Mouse (Mus musculus): ENCODE measurements at regions not wholly inside any gene's neighbourhood (a gene's known extent, or its start where the extent isn't known, plus 50 kb on each side); places are given as distances from the start of the nearest gene placed in this dataset.

DNA sequence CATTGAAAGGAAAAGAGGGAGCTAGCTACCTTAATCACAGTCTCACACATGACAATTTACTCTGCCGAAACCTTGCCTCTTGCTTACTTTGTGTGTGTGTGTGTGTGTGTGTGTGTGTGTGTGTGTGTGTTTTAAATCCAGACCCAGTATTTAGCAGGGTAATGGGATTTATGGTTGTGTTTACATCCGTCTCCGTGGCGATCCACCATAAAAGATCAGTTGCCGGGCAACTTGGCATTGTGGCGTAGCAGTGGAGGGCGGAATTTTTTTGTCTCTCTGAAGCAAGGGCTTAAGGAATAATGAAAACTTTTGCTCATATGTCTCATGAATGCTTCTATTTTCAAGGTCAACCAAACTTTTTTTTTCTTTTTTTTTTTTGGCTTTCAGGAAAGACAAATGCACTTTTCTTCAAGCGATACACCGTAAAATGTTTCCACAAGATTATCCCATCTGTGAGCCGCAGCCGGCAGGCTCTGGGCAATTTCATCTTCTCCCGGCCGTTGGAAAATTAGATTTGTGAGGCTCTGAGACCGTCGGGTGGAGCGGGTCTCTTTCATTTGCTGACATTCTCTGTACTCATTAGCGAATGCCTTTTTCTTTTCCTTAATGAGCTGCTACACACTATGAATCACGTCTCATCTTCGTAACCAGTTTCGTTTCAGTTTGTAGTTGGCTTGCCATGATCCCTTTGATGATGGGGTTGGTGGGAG, 53.9 kb upstream of the Ptch1 start:
- DNase-seq: no peak

- DNase-seq: no peak
Measured at GRCm38 (mm10) chr13:63627894-63628287, 54.5 kb upstream of the Ptch1 start.

GRCm38 (mm10) chr13:63631771-63632347, 58.5 kb upstream of the Ptch1 start:
- DNase-seq: no peak

DNA sequence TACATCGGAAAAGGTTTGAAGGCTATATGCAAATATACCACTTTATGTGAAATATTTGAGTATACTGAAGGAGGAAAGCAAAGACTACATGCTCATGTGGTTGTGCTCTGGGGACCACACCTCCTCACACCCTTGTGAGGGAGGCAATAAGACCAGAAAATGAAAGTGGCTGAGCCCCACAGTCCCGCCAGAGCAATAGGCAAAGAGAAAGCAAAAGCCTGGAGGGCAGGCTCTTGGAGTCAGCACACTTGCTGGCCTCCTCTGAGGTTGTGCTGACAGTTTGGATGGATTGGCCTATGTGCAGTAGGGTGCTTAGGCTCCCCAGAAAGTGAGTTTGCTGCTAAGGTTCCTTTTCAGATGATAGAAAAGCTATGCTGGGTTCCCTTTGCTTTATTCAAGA, 60.9 kb upstream of the Ptch1 start:
- DNase-seq: no peak

GRCm38 (mm10) chr13:63641649-63642226, 68.3 kb upstream of the Ptch1 start:
- no peak for DNase-seq

GRCm38 (mm10) chr13:63642617-63643016, 69.2 kb upstream of the Ptch1 start:
- peak; percentile 59 to 66 for DNase-seq

DNA sequence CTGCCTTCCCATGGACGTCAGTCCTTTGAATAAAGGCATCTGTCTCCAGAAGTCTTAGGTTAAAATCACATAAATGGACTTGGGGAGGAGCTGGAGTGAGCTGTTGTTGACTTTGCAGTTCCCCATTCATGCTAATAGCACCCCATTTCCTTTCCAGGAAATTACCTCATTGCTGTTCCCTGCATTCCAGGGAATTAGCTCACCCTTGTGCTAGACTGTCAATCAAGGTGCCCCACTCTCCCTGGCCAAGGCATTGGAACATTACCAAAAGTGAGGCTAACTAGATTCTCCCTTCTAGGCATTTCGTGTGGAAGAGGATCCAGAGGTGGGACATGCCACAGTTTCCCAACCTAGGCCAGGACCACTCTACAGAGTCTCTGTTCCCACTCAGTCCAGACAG, 70.0 kb upstream of the Ptch1 start:
- no peak for DNase-seq

DNA sequence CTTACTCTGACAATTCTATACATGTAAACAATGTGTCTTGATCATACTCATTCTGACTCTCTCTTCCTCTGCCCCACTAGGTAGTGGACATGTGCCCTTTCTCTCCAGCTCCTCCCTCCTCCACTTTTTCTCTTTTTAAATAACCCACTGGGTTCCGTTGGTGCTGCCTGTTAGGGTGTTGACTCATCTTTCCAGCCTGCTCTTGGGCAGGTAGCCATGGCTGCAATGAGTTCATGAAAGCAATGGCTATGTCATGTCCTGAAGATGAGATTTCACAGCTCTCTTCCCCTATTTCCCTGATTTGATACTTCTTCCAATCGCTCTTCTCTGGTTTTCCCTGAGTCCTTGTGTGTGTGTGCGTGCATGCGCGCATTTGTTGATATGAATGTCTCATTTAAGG, 70.9 kb upstream of the Ptch1 start:
- no peak for DNase-seq

- DNase-seq: no peak
Measured at GRCm38 (mm10) chr13:63649058-63649647, 75.8 kb upstream of the Ptch1 start.

GRCm38 (mm10) chr13:63654514-63654913, 81.1 kb upstream of the Ptch1 start:
- no peak for DNase-seq

DNA sequence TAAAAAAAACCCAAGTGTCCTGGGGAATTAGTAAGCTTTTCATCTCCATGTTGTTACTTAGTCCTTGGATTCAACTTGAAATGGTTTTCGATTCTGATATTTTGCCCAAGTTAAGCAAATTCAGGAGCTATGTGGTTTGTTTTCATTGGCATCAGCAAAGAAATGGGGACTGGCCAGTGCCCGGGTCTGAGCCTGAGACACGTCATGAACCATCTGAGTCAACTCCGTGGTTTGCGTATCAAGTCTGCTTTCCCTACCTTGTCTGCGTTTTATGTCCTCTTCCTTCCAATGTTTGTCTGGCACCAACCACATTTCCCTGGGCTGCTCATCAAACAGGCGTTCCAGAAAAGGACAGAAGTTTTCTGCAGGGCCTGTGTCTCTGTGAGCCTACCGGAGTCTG, 83.7 kb upstream of the Ptch1 start:
- no peak for DNase-seq

DNA sequence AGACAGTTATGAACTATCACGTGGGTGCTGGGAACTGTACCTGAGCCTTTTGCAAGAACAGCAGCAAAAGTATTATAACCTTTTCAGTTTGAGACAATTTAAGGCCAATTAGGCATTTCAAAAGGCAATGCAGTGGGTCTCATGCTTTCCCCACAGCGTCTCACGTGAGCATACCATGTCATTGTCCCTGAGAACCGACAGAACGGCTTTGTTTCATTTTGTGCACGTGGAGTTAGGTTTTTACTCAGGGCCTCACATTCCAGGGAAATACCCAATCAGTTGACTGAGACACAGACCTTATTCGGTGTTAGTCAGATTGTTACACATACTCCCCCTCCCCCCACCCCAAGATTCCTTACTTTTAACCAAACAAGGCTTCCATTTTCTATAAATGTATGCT, 86.0 kb upstream of the Ptch1 start:
- no peak for DNase-seq

DNA sequence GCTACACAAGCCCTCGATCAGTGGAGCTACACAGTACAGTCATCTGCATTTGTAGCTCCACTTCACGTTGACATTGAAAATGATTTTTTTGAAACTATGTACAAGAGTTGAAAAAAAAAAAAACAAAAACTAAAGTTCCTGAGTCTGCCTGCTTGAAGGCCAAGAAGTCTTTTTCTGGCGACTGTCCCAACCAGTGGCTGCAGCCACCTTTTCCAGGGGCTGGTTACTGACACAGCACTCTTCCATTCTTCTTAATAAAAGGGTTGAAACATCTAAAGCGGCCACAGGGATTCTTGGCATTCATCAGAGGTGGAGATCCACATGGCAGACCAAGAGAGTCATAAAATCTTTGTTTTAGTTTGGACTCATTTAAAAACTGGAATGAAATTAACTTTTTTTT, 87.0 kb upstream of the Ptch1 start:
- no peak for DNase-seq

GRCm38 (mm10) chr13:63668576-63668975, 95.2 kb upstream of the Ptch1 start:
- DNase-seq: no peak

DNA sequence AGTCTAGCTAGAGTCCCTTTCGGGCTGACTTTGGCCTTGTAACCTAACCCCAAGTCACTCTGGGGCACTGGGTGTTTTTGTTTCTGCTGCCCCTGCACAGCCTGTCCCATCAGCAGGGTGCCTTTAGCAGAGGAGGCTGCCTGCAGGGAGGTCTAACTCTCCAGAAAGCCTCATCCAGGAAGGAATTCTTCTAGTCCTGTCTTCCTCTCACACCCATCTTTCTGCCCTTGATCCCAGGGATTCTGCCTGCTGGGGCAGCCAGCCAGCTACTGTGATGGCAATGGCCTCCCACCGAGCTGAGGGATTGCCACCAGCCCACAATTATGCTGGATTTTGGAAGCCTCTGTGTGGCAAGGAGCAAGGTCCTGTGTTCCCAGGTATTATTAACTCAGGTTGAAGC, 95.6 kb upstream of the Ptch1 start:
- peak in 1 of 2 experiments; percentile 2 for DNase-seq

DNA sequence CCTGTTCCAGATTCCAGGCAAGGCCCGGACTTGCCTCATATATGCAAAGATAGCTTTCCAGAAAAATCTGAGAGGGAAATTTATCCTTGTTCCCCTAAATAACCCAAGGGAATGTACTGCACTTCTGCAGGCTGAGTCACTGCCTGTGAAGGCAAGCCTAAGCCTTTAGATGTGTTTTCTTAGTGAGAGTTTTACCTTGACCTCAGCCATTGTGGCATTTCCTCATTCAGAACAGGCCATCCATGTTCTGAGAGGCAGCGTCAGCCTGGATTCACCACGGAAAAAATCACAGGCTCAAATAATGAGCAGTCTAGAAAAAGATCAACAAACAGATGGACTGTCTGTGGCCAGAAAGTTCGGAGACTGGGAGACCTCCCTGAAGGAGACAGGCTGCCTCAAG, 99.0 kb upstream of the Ptch1 start:
- no peak for DNase-seq

GRCm38 (mm10) chr13:63677696-63678095, 104.3 kb upstream of the Ptch1 start:
- no peak for DNase-seq

GRCm38 (mm10) chr13:63678265-63679260, 105.2 kb upstream of the Ptch1 start:
- DNase-seq: no peak

- DNase-seq: no peak
Measured at GRCm38 (mm10) chr13:63682341-63682740, 108.9 kb upstream of the Ptch1 start.

GRCm38 (mm10) chr13:63691974-63692373, 118.6 kb upstream of the Ptch1 start:
- no peak for DNase-seq

- DNase-seq: no peak
Measured at GRCm38 (mm10) chr13:63693636-63694035, 120.2 kb upstream of the Ptch1 start.

- no peak for DNase-seq
Measured at GRCm38 (mm10) chr13:63696399-63696798, 118.6 kb upstream of the Ercc6l2 start.

DNA sequence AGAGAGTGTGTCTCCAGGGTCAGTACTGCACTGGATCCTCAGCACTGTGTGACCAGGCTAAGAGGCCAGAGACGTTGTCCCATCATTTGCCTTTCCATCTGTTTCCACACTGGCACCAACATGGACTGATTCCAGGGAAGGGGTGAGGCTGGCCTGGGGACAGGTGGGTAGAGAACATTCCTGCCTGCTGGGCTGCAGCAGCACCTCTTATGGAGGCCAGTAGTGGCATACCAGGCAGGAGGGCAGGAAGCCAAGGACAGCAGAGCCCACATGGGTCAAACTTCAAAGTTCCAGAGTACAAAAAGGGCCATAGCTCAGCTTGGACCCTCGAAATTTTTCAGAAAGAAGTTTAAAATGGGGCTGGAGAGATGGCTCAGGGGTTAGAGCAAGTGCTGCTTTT, 115.4 kb upstream of the Ercc6l2 start:
- no peak for DNase-seq

Data from cerebellum, postnatal 36 days (tissue).